8 mouse cellular contexts compared by ENCODE assay signal in genomic region chr9:14215171-14215782, GRCm38 (mm10). TPM values are rescaled to one million over a fixed set of nuclear protein-coding genes. Genes with fewer than 3 reads are reported as not detected.
A peak's percentile ranks its signal among the peaks of the same experiment; 100 is the strongest.
DNase-seq lines count a peak whose midpoint lies in the region; ATAC-seq lines count a peak whose summit lies in the region.
"Had no signal": no experiment of that assay in that cellular context is flagged by ENCODE, and none has a peak within 500 bp of the region (broad histone marks: within the 10 kb centered on the region; RNA-seq: fewer than 3 reads in every experiment).

No protein-coding gene starts in this region.

- H3K4me2 ChIP-seq in limb, embryonic 15.5 days = no peak overlapping the region

- no peaks in the 10 kb centered on the region for H3K9me3 ChIP-seq in limb, embryonic 15.5 days
- H3K9me3 ChIP-seq in limb, embryonic 10.5 days (replicated peaks) = no peaks in the 10 kb centered on the region

- H3K36me3 ChIP-seq in limb, embryonic 15.5 days = no peaks in the 10 kb centered on the region
- no peaks in the 10 kb centered on the region for H3K36me3 ChIP-seq in limb, embryonic 10.5 days

- no peak for ATAC-seq in limb, embryonic 15.5 days (ENCODE audit: insufficient number of reproducible peaks, low FRiP score, low TSS enrichment, low read depth)
- peak; percentile 89 for ATAC-seq in megakaryocyte, adult 5-6 weeks (ENCODE audit: poor library complexity, severe bottlenecking)
- no peak for ATAC-seq in erythroid progenitor cell, adult 5-6 weeks (replicated peaks; ENCODE audit: low FRiP score, poor library complexity, severe bottlenecking)
- ATAC-seq in CD4-positive, CD25-positive, alpha-beta regulatory T cell, adult 4 months = no peak

- WGBS in limb, embryonic 15.5 days = 54% methylated on average over 5 of the region's 5 CpGs
- 68% methylated on average over 5 of the region's 5 CpGs for WGBS in limb, embryonic 10.5 days

- H3K9ac ChIP-seq in limb, embryonic 15.5 days = no peak overlapping the region

- no peak for DNase-seq in limb, embryonic 10.5 days (ENCODE audit: low spot score)
- peak; percentile 97 for DNase-seq in adipocyte (ENCODE audit: low spot score)
- DNase-seq in kidney, adult 9 months = peak; percentile 71
- DNase-seq: heart, postnatal 14 days had no signal

- peak overlapping the region; percentile 18; the same call in 1 of the 2 replicates for H3K27ac ChIP-seq in limb, embryonic 15.5 days
- H3K27ac ChIP-seq in limb, embryonic 10.5 days = no peak overlapping the region

- no peaks in the 10 kb centered on the region for H3K27me3 ChIP-seq in limb, embryonic 15.5 days
- no peaks in the 10 kb centered on the region for H3K27me3 ChIP-seq in limb, embryonic 10.5 days (ENCODE audit: low read depth, poor library complexity, severe bottlenecking)

- no peak overlapping the region for H3K4me3 ChIP-seq in limb, embryonic 15.5 days
- H3K4me3 ChIP-seq in limb, embryonic 10.5 days = no peak overlapping the region

- H3K4me1 ChIP-seq in limb, embryonic 15.5 days = no peaks in the 10 kb centered on the region
- no peaks in the 10 kb centered on the region for H3K4me1 ChIP-seq in limb, embryonic 10.5 days

RNA-seq across cellular contexts. Expression of gene Sesn3, which starts 59.6 kb away (rescaled TPM):
- polyA plus RNA-seq in limb, embryonic 15.5 days (2015; fragmentation: Nextera tagmentation; extraction: Ambion mirVana) = 15.5 and 18.2 TPM in 2 replicates
- 13.2 and 22.9 TPM in 2 replicates for polyA plus RNA-seq in limb, embryonic 10.5 days (2016; fragmentation: Nextera tagmentation; extraction: Ambion mirVana)
- total RNA-seq in megakaryocyte, adult 5-6 weeks (2015) = 7.5 TPM in 2 replicates
- 4.1 and 5.2 TPM in 2 replicates for total RNA-seq in megakaryocyte, adult 5-6 weeks (2017)
- total RNA-seq in erythroid progenitor cell, adult 5-6 weeks (2015; ENCODE audit: low replicate concordance) = 5.9 and 7.9 TPM in 2 replicates
- total RNA-seq in erythroid progenitor cell, adult 5-6 weeks (2017; ENCODE audit: low replicate concordance) = 1.7 and 3.2 TPM in 2 replicates
- 10 to 100 TPM; 18.5 to 25.4 TPM for polyA plus RNA-seq in CD4-positive, CD25-positive, alpha-beta regulatory T cell, adult 4 months (2017; shearing (Covaris generic))
